Mouse (Mus musculus) colon, adult 2 months (tissue): Measurements from ENCODE around the gene 1520401A03Rik. TPM values are rescaled to one million over a fixed set of nuclear protein-coding genes. Genes with fewer than 3 reads are reported as not detected.

ENCODE experiments used
- polyA plus RNA-seq: library from polyadenylated mRNA; depleted of rRNA; stranded (reverse); fragments of >200 nt; gene quantifications from 2 replicates; pipeline ENCODE4 v1.2.3, GENCODE M21; 2012; rRNA removed

1520401A03Rik gene
- 0.09 TPM in 1 of 2 replicates, not detected in the other for polyA plus RNA-seq

GRCm38 (mm10) chr17:23722376-23723125 is at the start of gene 1520401A03Rik:
TSS of gene 1520401A03Rik (minus strand) at chr17:23722783.

GRCm38 (mm10) chr17:23771284-23772218 is 49.0 kb upstream of the 1520401A03Rik start, which contains the start of gene Flywch1:
TSS of gene Flywch1 (minus strand) at chr17:23771602.

GRCm38 (mm10) chr17:23745301-23746251 is 23.0 kb upstream of the 1520401A03Rik start, which contains the start of gene Kremen2:
TSS of gene Kremen2 (minus strand) at chr17:23745833.

GRCm38 (mm10) chr17:23740598-23741021 is 18.0 kb upstream of the 1520401A03Rik start, which contains the start of gene Paqr4:
TSS of gene Paqr4 (minus strand) at chr17:23740867.

GRCm38 (mm10) chr17:23725999-23726757 is 3.6 kb upstream of the 1520401A03Rik start, which contains the start of gene Pkmyt1:
TSS of gene Pkmyt1 (plus strand) at chr17:23726336.

GRCm38 (mm10) chr17:23683856-23684672 is 38.5 kb downstream of the 1520401A03Rik start, which contains the start of gene Cldn9:
TSS of gene Cldn9 (minus strand) at chr17:23684026.

GRCm38 (mm10) chr17:23679127-23679835 is 43.3 kb downstream of the 1520401A03Rik start, which contains the start of gene Cldn6:
TSS of gene Cldn6 (plus strand) at chr17:23679249.

GRCm38 (mm10) chr17:23677236-23677679 is 45.3 kb downstream of the 1520401A03Rik start, which contains the start of gene Tnfrsf12a:
TSS of gene Tnfrsf12a (minus strand) at chr17:23677468.

GRCm38 (mm10) chr17:23673424-23674073 is 49.0 kb downstream of the 1520401A03Rik start, which contains the start of the genes Hcfc1r1 and Thoc6:
TSS of gene Hcfc1r1 (plus strand) at chr17:23673596.
TSS of gene Thoc6 (minus strand) at chr17:23673882.

GRCm38 (mm10) chr17:23660117-23660875 is 62.3 kb downstream of the 1520401A03Rik start, which contains the start of gene Bicdl2:
TSS of gene Bicdl2 (plus strand) at chr17:23660506.

Other genes starting within 250 kb of the 1520401A03Rik start
- not detected in 2 replicates for gene Vmn2r117, start 243.1 kb downstream of the 1520401A03Rik start, polyA plus RNA-seq
- gene Zfp213, start 158.5 kb downstream of the 1520401A03Rik start, polyA plus RNA-seq, result 15.2 and 15.6 TPM in 2 replicates
- gene Zfp13, start 123.3 kb downstream of the 1520401A03Rik start, polyA plus RNA-seq, result 11.5 and 11.8 TPM in 2 replicates
- gene Zscan10, start 121.9 kb downstream of the 1520401A03Rik start, polyA plus RNA-seq, result not detected in 2 replicates
- gene Mmp25, start 77.5 kb downstream of the 1520401A03Rik start, polyA plus RNA-seq, result 0.32 and 0.51 TPM in 2 replicates
- 18.5 and 18.9 TPM in 2 replicates for gene Bicdl2, start 62.3 kb downstream of the 1520401A03Rik start, polyA plus RNA-seq
- 362 and 417 TPM in 2 replicates for gene Hcfc1r1, start 49.2 kb downstream of the 1520401A03Rik start, polyA plus RNA-seq
- gene Thoc6, start 48.9 kb downstream of the 1520401A03Rik start, polyA plus RNA-seq, result 20.1 and 25.6 TPM in 2 replicates
- 32.1 and 32.9 TPM in 2 replicates for gene Tnfrsf12a, start 45.3 kb downstream of the 1520401A03Rik start, polyA plus RNA-seq
- gene Cldn6, start 43.5 kb downstream of the 1520401A03Rik start, polyA plus RNA-seq, result 0.53 TPM in 1 of 2 replicates, not detected in the other
- gene Cldn9, start 38.8 kb downstream of the 1520401A03Rik start, polyA plus RNA-seq, result 0.37 and 0.46 TPM in 2 replicates
- 61.5 and 71.9 TPM in 2 replicates for gene Pkmyt1, start 3.6 kb upstream of the 1520401A03Rik start, polyA plus RNA-seq
- gene Paqr4, start 18.1 kb upstream of the 1520401A03Rik start, polyA plus RNA-seq, result 392 and 448 TPM in 2 replicates
- 14.8 and 15.8 TPM in 2 replicates for gene Kremen2, start 23.1 kb upstream of the 1520401A03Rik start, polyA plus RNA-seq
- gene Flywch1, start 48.8 kb upstream of the 1520401A03Rik start, polyA plus RNA-seq, result 30.4 and 32.2 TPM in 2 replicates
- gene Flywch2, start 63.3 kb upstream of the 1520401A03Rik start, polyA plus RNA-seq, result 15.4 and 24.0 TPM in 2 replicates
- 521 and 552 TPM in 2 replicates for gene Srrm2, start 67.7 kb upstream of the 1520401A03Rik start, polyA plus RNA-seq
- gene Elob, start 106.4 kb upstream of the 1520401A03Rik start, polyA plus RNA-seq, result 551 and 740 TPM in 2 replicates
- gene Prss33, start 113.3 kb upstream of the 1520401A03Rik start, polyA plus RNA-seq, result 0.24 and 0.87 TPM in 2 replicates
- gene Prss32, start 121.1 kb upstream of the 1520401A03Rik start, polyA plus RNA-seq, result 1,354 and 1,658 TPM in 2 replicates
- gene Prss41, start 121.4 kb upstream of the 1520401A03Rik start, polyA plus RNA-seq, result 1.9 and 6.1 TPM in 2 replicates
- gene Prss21, start 145.3 kb upstream of the 1520401A03Rik start, polyA plus RNA-seq, result not detected in 2 replicates
- not detected in 2 replicates for gene Dcpp1, start 158.1 kb upstream of the 1520401A03Rik start, polyA plus RNA-seq
- not detected in 2 replicates for gene Dcpp2, start 158.1 kb upstream of the 1520401A03Rik start, polyA plus RNA-seq
- gene Dcpp3, start 194.7 kb upstream of the 1520401A03Rik start, polyA plus RNA-seq, result not detected in 2 replicates
- gene Sbp, start 218.9 kb upstream of the 1520401A03Rik start, polyA plus RNA-seq, result not detected in 2 replicates
- not detected in 2 replicates for gene Sbpl, start 232.5 kb upstream of the 1520401A03Rik start, polyA plus RNA-seq